Mouse (Mus musculus): ENCODE measurements around the gene Magi2. TPM values are rescaled to one million over a fixed set of nuclear protein-coding genes. Genes with fewer than 3 reads are reported as not detected.

The Magi2 gene
- polyA plus RNA-seq, 1 experiment = 0.48 TPM

GRCm38 (mm10) chr5:20432148-20432813, 1205.4 kb downstream of the Magi2 start:
- no peak overlapping the region for H3K4me3 ChIP-seq
- H3K79me2 ChIP-seq (ENCODE audit: control insufficient read depth, insufficient read depth) = no peaks in the 10 kb centered on the region
- TF ChIP-seq MAX (IDR thresholded peaks at IDR 0.05; ENCODE audit: low read depth) (no peak), MYOD1 (IDR thresholded peaks at IDR 0.05; ENCODE audit: control insufficient read depth in 1 of 3, insufficient read length in 2 of 3, low read depth in 2 of 3) (no peak), TCF12 (IDR thresholded peaks at IDR 0.05; ENCODE audit: insufficient read depth, poor library complexity, severe bottlenecking) (no peak), POLR2AphosphoS2 (IDR thresholded peaks at IDR 0.05; ENCODE audit: insufficient read length, low read depth) (no peak), REST (IDR thresholded peaks at IDR 0.05; ENCODE audit: insufficient read depth, insufficient read length) (no peak), SRF (IDR thresholded peaks at IDR 0.05; ENCODE audit: control insufficient read depth, insufficient read length, low read depth) (no peak), CEBPB (IDR thresholded peaks at IDR 0.05; ENCODE audit: insufficient read depth, poor library complexity, severe bottlenecking) (no peak), USF1 (IDR thresholded peaks at IDR 0.05; ENCODE audit: low read depth) (no peak)
- no peak overlapping the region for H3ac ChIP-seq (ENCODE audit: control insufficient read depth, insufficient read length)
- H3K27me3 ChIP-seq (ENCODE audit: control insufficient read depth, insufficient read depth, insufficient read length) = no peaks in the 10 kb centered on the region
- H3K36me3 ChIP-seq (ENCODE audit: control insufficient read depth, insufficient read depth) = no peaks in the 10 kb centered on the region
- H3K4me2 ChIP-seq (ENCODE audit: low read depth) = no peak overlapping the region

GRCm38 (mm10) chr5:20446471-20447174, 1219.8 kb downstream of the Magi2 start:
- Histone ChIP-seq H3K36me3 (ENCODE audit: control insufficient read depth, insufficient read depth) (no peaks in the 10 kb centered on the region), H3K79me2 (ENCODE audit: control insufficient read depth, insufficient read depth) (no peaks in the 10 kb centered on the region), H3ac (ENCODE audit: control insufficient read depth, insufficient read length) (no peak overlapping the region), H3K4me2 (ENCODE audit: low read depth) (no peak overlapping the region), H3K27me3 (ENCODE audit: control insufficient read depth, insufficient read depth, insufficient read length) (no peaks in the 10 kb centered on the region), H3K4me3 (no peak overlapping the region)
- TF ChIP-seq CEBPB (IDR thresholded peaks at IDR 0.05; ENCODE audit: insufficient read depth, poor library complexity, severe bottlenecking) (no peak), SRF (IDR thresholded peaks at IDR 0.05; ENCODE audit: control insufficient read depth, insufficient read length, low read depth) (no peak), USF1 (IDR thresholded peaks at IDR 0.05; ENCODE audit: low read depth) (no peak), E2F4 (IDR thresholded peaks at IDR 0.05; ENCODE audit: insufficient read depth) (no peak), REST (IDR thresholded peaks at IDR 0.05; ENCODE audit: insufficient read depth, insufficient read length) (no peak), MAX (IDR thresholded peaks at IDR 0.05; ENCODE audit: low read depth) (no peak), MYOD1 (IDR thresholded peaks at IDR 0.05; ENCODE audit: control insufficient read depth in 1 of 3, insufficient read length in 2 of 3, low read depth in 2 of 3) (no peak)

GRCm38 (mm10) chr5:20456106-20456505, 1229.3 kb downstream of the Magi2 start:
- no peak for TF ChIP-seq MYOD1 (IDR thresholded peaks at IDR 0.05; ENCODE audit: control insufficient read depth in 1 of 3, insufficient read length in 2 of 3, low read depth in 2 of 3)
- TF ChIP-seq TCF12 (IDR thresholded peaks at IDR 0.05; ENCODE audit: insufficient read depth, poor library complexity, severe bottlenecking) = no peak
- TF ChIP-seq TCF3 (IDR thresholded peaks at IDR 0.05; ENCODE audit: insufficient read length, low read depth) = no peak
- no peak for TF ChIP-seq MAX (IDR thresholded peaks at IDR 0.05; ENCODE audit: low read depth)
- no peak for TF ChIP-seq USF1 (IDR thresholded peaks at IDR 0.05; ENCODE audit: low read depth)
- no peak for TF ChIP-seq E2F4 (IDR thresholded peaks at IDR 0.05; ENCODE audit: insufficient read depth)
- no peak for TF ChIP-seq SRF (IDR thresholded peaks at IDR 0.05; ENCODE audit: control insufficient read depth, insufficient read length, low read depth)
- TF ChIP-seq CEBPB (IDR thresholded peaks at IDR 0.05; ENCODE audit: insufficient read depth, poor library complexity, severe bottlenecking) = no peak
- TF ChIP-seq REST (IDR thresholded peaks at IDR 0.05; ENCODE audit: insufficient read depth, insufficient read length) = no peak
- TF ChIP-seq POLR2A (IDR thresholded peaks at IDR 0.05; ENCODE audit: insufficient read length, low read depth) = no peak
- TF ChIP-seq POLR2AphosphoS2 (IDR thresholded peaks at IDR 0.05; ENCODE audit: insufficient read length, low read depth) = no peak
- no peak for TF ChIP-seq MYOG (IDR thresholded peaks at IDR 0.05; ENCODE audit: control insufficient read depth in 1 of 3, insufficient read depth in 1 of 3, insufficient read length in 2 of 3, low read depth in 2 of 3)

GRCm38 (mm10) chr5:20457742-20458510, 1231.1 kb downstream of the Magi2 start:
- Histone ChIP-seq H3K27me3 (ENCODE audit: control insufficient read depth, insufficient read depth, insufficient read length) (no peaks in the 10 kb centered on the region), H3ac (ENCODE audit: control insufficient read depth, insufficient read length) (no peak overlapping the region), H3K79me2 (ENCODE audit: control insufficient read depth, insufficient read depth) (no peaks in the 10 kb centered on the region), H3K4me3 (no peak overlapping the region), H3K36me3 (ENCODE audit: control insufficient read depth, insufficient read depth) (no peaks in the 10 kb centered on the region), H3K4me2 (ENCODE audit: low read depth) (no peak overlapping the region)
- no peak for TF ChIP-seq MYOG (IDR thresholded peaks at IDR 0.05; ENCODE audit: control insufficient read depth in 1 of 3, insufficient read depth in 1 of 3, insufficient read length in 2 of 3, low read depth in 2 of 3)
- no peak for TF ChIP-seq MAX (IDR thresholded peaks at IDR 0.05; ENCODE audit: low read depth)
- no peak for TF ChIP-seq POLR2AphosphoS2 (IDR thresholded peaks at IDR 0.05; ENCODE audit: insufficient read length, low read depth)
- TF ChIP-seq MYOD1 (IDR thresholded peaks at IDR 0.05; ENCODE audit: control insufficient read depth in 1 of 3, insufficient read length in 2 of 3, low read depth in 2 of 3) = no peak
- no peak for TF ChIP-seq POLR2A (IDR thresholded peaks at IDR 0.05; ENCODE audit: insufficient read length, low read depth)
- TF ChIP-seq USF1 (IDR thresholded peaks at IDR 0.05; ENCODE audit: low read depth) = no peak
- TF ChIP-seq TCF3 (IDR thresholded peaks at IDR 0.05; ENCODE audit: insufficient read length, low read depth) = no peak
- no peak for TF ChIP-seq SRF (IDR thresholded peaks at IDR 0.05; ENCODE audit: control insufficient read depth, insufficient read length, low read depth)
- no peak for TF ChIP-seq REST (IDR thresholded peaks at IDR 0.05; ENCODE audit: insufficient read depth, insufficient read length)

More at GRCm38 (mm10) chr5:20456106-20456505, 1229.3 kb downstream of the Magi2 start:
- Histone ChIP-seq H3K79me2 (ENCODE audit: control insufficient read depth, insufficient read depth) (no peaks in the 10 kb centered on the region), H3K36me3 (ENCODE audit: control insufficient read depth, insufficient read depth) (no peaks in the 10 kb centered on the region), H3K27me3 (ENCODE audit: control insufficient read depth, insufficient read depth, insufficient read length) (no peaks in the 10 kb centered on the region), H3K4me3 (no peak overlapping the region), H3ac (ENCODE audit: control insufficient read depth, insufficient read length) (no peak overlapping the region), H3K4me2 (ENCODE audit: low read depth) (no peak overlapping the region)

All from myocyte (in vitro differentiated cells).